Mouse (Mus musculus) heart, embryonic 16.5 days (tissue): ENCODE data around the gene Dnah12. TPM values are rescaled to one million over a fixed set of nuclear protein-coding genes. Genes with fewer than 3 reads are reported as not detected.

ENCODE experiments used
- ATAC-seq: fragments of 200-750 bp; cut with Nextera tagmentation; replicated peaks from 2 replicates; pipeline ENCODE4 v1.8.0; 2017; ENCODE audit warnings: moderate number of reproducible peaks; ENCODE audit not compliant: insufficient read depth, low FRiP score; ENCODE audit errors: extremely low read depth
- H3K27ac ChIP-seq: fragments of 300-500 bp; sonication (generic); 2 replicates; pipeline ENCODE4 v1.5.1; 2014; ENCODE audit warnings: mild to moderate bottlenecking, low read length, control low read depth, moderate library complexity
- H3K27me3 ChIP-seq: fragments of 300-500 bp; sonication (generic); 2 replicates; pipeline ENCODE4 v1.6.1; 2014; ENCODE audit warnings: low read length, mixed read lengths; ENCODE audit not compliant: control insufficient read depth, insufficient read depth
- H3K36me3 ChIP-seq: fragments of 300-500 bp; sonication (generic); 2 replicates; pipeline ENCODE4 v1.6.1; 2014; ENCODE audit not compliant: control insufficient read depth, insufficient read depth
- H3K4me1 ChIP-seq: fragments of 300-500 bp; sonication (generic); 2 replicates; pipeline ENCODE4 v1.6.1; 2014; ENCODE audit warnings: low read length, mixed read lengths; ENCODE audit not compliant: control insufficient read depth, insufficient read depth
- H3K4me2 ChIP-seq: fragments of 300-500 bp; sonication (generic); 2 replicates; pipeline ENCODE4 v1.6.1; 2014; ENCODE audit warnings: low read depth, mild to moderate bottlenecking, control low read depth, low read length
- H3K4me3 ChIP-seq: fragments of 300-500 bp; sonication (generic); 2 replicates; pipeline ENCODE4 v1.5.1; 2014; ENCODE audit warnings: mild to moderate bottlenecking, control low read depth, low read length
- H3K9ac ChIP-seq: fragments of 300-500 bp; sonication (generic); 2 replicates; pipeline ENCODE4 v1.6.1; 2014; ENCODE audit warnings: low read length, control low read depth
- H3K9me3 ChIP-seq: fragments of 300-500 bp; sonication (generic); replicated peaks from 2 replicates; pipeline ENCODE4 v1.6.1; 2016; ENCODE audit warnings: low read length; ENCODE audit not compliant: control insufficient read depth
- WGBS: fragments of 180-500 bp; shearing (Covaris S2); extraction: QIAGEN DNeasy Blood & Tissue Kit; methylation state at CpG from one replicate; pipeline ENCODE4 v1.1.7; 2014; 5-methylcytosine and 5-hydroxymethylcytosine counted together
- polyA plus RNA-seq: library from polyadenylated mRNA; unstranded; fragments of >200 nt; fragmentation: Nextera tagmentation; extraction: Ambion mirVana; gene quantifications from 2 replicates; pipeline ENCODE4 v1.2.1, GENCODE M21; 2015

Dnah12 gene
- polyA plus RNA-seq, 1 experiment from 2014 or later: 0.16 TPM

DNA sequence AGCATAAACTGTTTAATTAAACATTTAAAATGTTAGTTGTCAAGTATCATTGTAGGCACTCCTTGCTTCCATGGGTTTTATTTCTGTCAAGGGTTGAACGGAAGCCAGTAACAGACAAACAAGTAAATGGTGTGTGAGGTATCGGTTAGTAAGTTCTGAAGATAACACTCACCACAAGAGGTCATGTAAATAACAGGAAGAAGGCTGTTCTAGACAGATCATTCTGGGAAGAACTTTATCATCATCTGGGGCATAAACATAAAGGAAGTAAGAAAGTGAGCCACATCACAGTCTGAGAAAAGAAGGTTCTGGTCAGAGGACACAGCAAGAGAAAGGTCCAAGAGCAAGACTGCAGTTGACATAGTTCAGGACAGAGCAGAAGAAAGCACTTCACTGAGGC, 132.9 kb downstream of the Dnah12 start:
- H3K9ac ChIP-seq: no peak overlapping the region
- 51% methylated on average over 2 of the region's 2 CpGs for WGBS
- no peaks in the 10 kb centered on the region for H3K9me3 ChIP-seq
- no peak overlapping the region for H3K4me3 ChIP-seq
- no peak overlapping the region for H3K4me2 ChIP-seq
- no peak for ATAC-seq
- no peaks in the 10 kb centered on the region for H3K4me1 ChIP-seq
- H3K36me3 ChIP-seq: no peaks in the 10 kb centered on the region
- no peaks in the 10 kb centered on the region for H3K27me3 ChIP-seq
- H3K27ac ChIP-seq: no peak overlapping the region

DNA sequence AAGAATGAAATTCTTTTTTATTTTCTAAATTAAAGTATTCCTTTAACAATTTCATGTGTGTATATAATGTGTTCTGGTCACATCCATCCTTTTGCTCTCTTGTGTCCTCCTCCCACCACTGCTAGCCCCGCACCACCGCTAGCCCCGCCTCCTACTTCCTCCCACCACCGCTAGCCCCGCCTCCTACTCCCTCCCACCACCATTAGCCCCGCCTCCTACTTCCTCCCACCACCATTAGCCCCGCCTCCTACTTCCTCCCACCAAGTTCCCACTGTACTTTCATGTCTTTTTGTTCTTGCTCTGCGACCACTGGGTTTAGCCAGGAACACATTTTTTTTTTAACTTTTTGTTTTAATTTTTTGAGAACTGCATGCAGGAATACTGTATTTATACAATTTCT, 160.0 kb downstream of the Dnah12 start:
- WGBS: 74% methylated on average over 8 of the region's 8 CpGs
- Histone ChIP-seq H3K4me3 (no peak overlapping the region), H3K9me3 (no peaks in the 10 kb centered on the region), H3K27me3 (no peaks in the 10 kb centered on the region), H3K4me2 (no peak overlapping the region), H3K27ac (no peak overlapping the region), H3K36me3 (no peaks in the 10 kb centered on the region), H3K9ac (no peak overlapping the region), H3K4me1 (no peaks in the 10 kb centered on the region)
- no peak for ATAC-seq

DNA sequence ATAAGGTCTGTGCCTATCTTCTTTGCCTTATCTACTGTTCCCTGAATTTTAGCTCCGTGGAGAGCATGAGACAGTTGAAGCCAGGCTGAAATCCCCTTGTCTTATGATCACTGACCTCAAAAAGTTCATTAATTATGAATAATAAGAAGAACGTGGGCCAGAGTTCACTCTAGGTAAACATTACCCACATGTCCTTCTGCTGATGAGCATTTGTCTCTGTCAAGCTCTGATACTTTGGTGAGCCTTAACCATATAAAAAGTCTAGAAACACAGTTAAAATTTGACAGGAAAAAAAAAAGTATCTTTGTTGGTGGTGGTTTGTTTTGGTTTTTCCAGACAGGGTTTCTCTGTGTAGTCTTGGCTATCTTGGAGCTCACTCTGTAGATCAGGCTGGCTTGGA, 161.0 kb downstream of the Dnah12 start:
- H3K4me1 ChIP-seq: no peaks in the 10 kb centered on the region
- H3K36me3 ChIP-seq: no peaks in the 10 kb centered on the region
- no peaks in the 10 kb centered on the region for H3K27me3 ChIP-seq
- no peak overlapping the region for H3K4me3 ChIP-seq
- WGBS: 61% methylated on average over 2 of the region's 2 CpGs
- no peak overlapping the region for H3K9ac ChIP-seq
- no peak for ATAC-seq
- H3K9me3 ChIP-seq: no peaks in the 10 kb centered on the region
- no peak overlapping the region for H3K4me2 ChIP-seq
- H3K27ac ChIP-seq: no peak overlapping the region

DNA sequence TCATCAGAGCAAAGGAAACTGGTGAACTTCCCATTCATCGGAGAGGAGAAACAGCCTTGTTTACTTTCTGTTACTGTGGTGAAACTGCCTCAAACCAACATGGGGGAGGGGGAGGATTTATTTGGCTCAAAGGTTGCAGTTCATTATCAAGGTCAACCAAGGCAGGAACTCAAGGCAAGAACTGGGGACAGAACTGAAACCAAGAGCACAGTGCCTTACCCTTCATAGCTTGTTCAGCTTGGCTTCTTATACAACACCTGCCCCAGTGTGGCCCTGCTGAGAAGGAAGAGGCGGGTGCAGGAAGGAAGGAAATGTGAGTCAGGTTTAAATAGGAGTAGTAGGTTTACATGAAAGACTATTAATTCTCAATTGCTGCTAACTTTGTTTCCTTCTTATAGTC, 165.3 kb downstream of the Dnah12 start:
- H3K9me3 ChIP-seq: no peaks in the 10 kb centered on the region
- 53% methylated on average over 2 of the region's 2 CpGs for WGBS
- H3K4me1 ChIP-seq: no peaks in the 10 kb centered on the region
- H3K27me3 ChIP-seq: no peaks in the 10 kb centered on the region
- no peak overlapping the region for H3K9ac ChIP-seq
- no peak overlapping the region for H3K27ac ChIP-seq
- H3K4me2 ChIP-seq: no peak overlapping the region
- ATAC-seq: no peak
- no peaks in the 10 kb centered on the region for H3K36me3 ChIP-seq
- H3K4me3 ChIP-seq: no peak overlapping the region

DNA sequence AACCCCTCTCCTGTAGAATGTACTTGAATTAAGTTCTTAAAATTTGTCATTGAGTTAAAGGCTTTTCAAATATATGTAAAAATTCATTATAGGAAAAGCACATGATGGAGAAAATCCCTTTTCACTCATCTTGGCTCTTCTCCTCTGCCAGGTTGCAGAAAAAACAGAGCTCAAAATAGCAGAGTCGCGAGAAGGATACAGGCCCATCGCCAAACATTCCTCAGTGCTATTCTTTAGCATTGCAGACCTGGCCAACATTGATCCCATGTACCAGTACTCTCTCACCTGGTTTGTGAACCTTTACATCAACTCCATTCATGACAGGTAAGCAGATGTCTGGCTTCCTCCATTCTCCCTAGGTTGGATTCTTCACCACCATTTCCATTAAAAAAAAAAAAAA, 165.9 kb downstream of the Dnah12 start:
- H3K27me3 ChIP-seq: no peaks in the 10 kb centered on the region
- 59% methylated on average over 3 of the region's 3 CpGs for WGBS
- H3K36me3 ChIP-seq: no peaks in the 10 kb centered on the region
- no peaks in the 10 kb centered on the region for H3K9me3 ChIP-seq
- no peak for ATAC-seq
- no peak overlapping the region for H3K4me2 ChIP-seq
- no peaks in the 10 kb centered on the region for H3K4me1 ChIP-seq
- no peak overlapping the region for H3K9ac ChIP-seq
- H3K4me3 ChIP-seq: no peak overlapping the region
- H3K27ac ChIP-seq: no peak overlapping the region

DNA sequence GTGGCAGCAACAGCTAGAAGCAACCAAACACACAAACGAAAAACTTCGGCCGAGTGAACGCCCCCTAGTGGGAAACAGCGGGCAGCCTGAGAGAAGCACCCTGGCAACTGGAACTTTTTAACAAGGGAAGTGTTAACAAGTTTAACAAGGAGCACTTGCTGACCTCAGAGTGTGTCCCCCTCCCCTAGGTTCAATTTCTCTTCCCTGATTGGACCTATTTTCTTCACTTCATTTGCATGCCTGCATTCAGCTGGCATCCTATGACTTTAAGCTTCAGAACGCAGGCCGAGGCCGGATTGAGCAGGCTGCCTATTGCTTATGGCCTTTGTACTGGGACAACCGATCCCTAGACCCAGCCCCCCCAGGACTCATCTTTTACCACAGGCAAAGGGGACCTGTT, 174.3 kb downstream of the Dnah12 start:
- no peak for ATAC-seq
- Histone ChIP-seq H3K4me2 (no peak overlapping the region), H3K9me3 (no peaks in the 10 kb centered on the region), H3K4me1 (no peaks in the 10 kb centered on the region), H3K36me3 (no peaks in the 10 kb centered on the region), H3K27me3 (no peaks in the 10 kb centered on the region), H3K9ac (no peak overlapping the region), H3K4me3 (no peak overlapping the region), H3K27ac (no peak overlapping the region)
- 58% methylated on average over 9 of the region's 9 CpGs for WGBS

DNA sequence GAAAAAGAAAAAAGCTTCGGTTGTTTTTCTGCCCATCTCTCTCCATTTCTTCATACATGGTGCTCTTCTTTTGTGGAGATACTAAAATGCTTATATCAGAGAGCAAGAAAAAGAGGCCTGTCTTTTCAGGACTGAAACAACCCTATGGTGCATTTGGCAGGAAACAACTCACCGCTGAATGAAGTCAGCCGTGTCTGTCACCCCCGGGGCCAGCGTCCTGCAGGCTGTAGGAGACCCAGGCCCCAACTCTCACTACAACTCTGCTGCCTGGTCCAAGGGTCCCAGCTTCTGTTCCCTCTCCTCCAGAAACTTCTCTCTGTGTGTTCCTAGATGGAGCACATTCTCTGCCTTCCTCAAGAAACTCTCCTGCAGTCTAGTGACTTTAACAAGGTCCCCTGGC, 175.2 kb downstream of the Dnah12 start:
- Histone ChIP-seq H3K36me3 (no peaks in the 10 kb centered on the region), H3K4me3 (no peak overlapping the region), H3K27ac (no peak overlapping the region), H3K27me3 (no peaks in the 10 kb centered on the region), H3K4me1 (no peaks in the 10 kb centered on the region), H3K9me3 (no peaks in the 10 kb centered on the region), H3K9ac (no peak overlapping the region), H3K4me2 (no peak overlapping the region)
- 78% methylated on average over 5 of the region's 5 CpGs for WGBS
- ATAC-seq: no peak

DNA sequence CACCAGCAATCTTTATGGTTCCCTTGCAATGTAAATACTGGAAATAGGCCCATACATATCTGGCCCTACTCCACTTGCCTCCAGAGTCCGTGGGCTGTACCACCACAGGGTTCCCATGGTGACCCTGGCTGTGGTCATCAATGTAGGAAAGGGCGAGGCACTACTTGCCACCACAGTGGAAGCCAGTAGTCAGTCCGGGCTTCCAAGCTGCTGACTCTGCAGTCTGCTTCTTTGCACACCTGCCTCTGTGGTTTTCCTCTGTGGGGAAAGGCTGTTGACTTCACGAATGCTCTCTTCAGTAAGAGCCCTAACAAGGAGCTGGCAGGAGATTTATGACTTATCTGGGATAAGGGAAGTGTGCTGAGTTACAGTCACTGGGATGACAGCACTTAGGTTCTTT, 185.7 kb downstream of the Dnah12 start:
- no peaks in the 10 kb centered on the region for H3K36me3 ChIP-seq
- H3K9me3 ChIP-seq: no peaks in the 10 kb centered on the region
- H3K27ac ChIP-seq: no peak overlapping the region
- no peak overlapping the region for H3K4me3 ChIP-seq
- 56% methylated on average over 4 of the region's 4 CpGs for WGBS
- H3K4me1 ChIP-seq: no peaks in the 10 kb centered on the region
- H3K4me2 ChIP-seq: no peak overlapping the region
- H3K27me3 ChIP-seq: no peaks in the 10 kb centered on the region
- ATAC-seq: no peak
- no peak overlapping the region for H3K9ac ChIP-seq

DNA sequence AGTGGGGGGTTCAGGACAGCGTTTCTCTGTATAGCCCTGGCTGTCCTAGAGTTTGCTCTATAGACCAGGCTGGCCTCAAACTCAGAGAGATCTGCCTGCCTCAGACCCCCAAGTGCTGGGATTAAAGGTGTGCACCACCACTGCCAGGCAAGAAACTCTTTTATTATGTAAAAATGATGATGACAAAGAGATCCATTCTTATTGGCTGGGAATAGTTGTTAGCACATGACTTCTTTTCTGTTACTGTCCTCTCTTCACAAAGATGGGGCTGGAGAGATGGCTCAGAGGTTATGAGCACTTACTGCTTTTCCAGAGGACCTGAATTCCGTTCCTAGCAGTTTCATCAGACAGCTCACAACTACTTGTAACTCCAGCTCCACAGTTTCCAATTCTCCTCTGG, 186.9 kb downstream of the Dnah12 start:
- Histone ChIP-seq H3K4me3 (no peak overlapping the region), H3K4me2 (no peak overlapping the region), H3K27ac (no peak overlapping the region), H3K36me3 (no peaks in the 10 kb centered on the region), H3K4me1 (no peaks in the 10 kb centered on the region), H3K9ac (no peak overlapping the region), H3K9me3 (no peaks in the 10 kb centered on the region), H3K27me3 (no peaks in the 10 kb centered on the region)
- 70% methylated on average over 2 of the region's 2 CpGs for WGBS
- ATAC-seq: no peak

DNA sequence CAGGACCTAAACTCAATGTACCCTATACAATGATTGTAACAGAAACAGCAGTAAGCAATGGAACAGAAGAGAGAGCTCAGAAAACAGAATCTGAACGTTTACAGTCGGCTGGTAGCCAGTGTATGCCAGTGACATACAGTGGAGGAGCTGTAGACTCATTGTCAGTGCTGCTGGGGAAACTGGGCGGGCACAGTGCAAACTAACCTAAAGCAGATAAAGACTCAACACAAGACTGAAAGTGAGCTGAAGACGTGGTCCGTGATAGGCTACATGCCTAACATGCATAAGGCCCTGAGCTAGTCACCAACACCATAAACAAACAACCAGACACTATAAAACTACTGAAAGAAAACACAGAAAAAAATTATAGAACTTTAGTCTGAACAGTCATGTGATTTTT, 188.6 kb downstream of the Dnah12 start:
- 78% methylated on average over 5 of the region's 5 CpGs for WGBS
- H3K27me3 ChIP-seq: no peaks in the 10 kb centered on the region
- H3K27ac ChIP-seq: no peak overlapping the region
- no peak overlapping the region for H3K4me3 ChIP-seq
- no peaks in the 10 kb centered on the region for H3K36me3 ChIP-seq
- H3K9me3 ChIP-seq: no peaks in the 10 kb centered on the region
- H3K4me1 ChIP-seq: no peaks in the 10 kb centered on the region
- H3K9ac ChIP-seq: no peak overlapping the region
- no peak overlapping the region for H3K4me2 ChIP-seq
- ATAC-seq: no peak
